Mouse (Mus musculus) spleen, adult 12 weeks (tissue): ENCODE measurements around the gene Sh3pxd2a.

Experiments
- DNase-seq: peaks from one replicate; pipeline ENCODE4 v3.0.0; 2022; ENCODE audit warnings: low spot score

Gene Sh3pxd2a

DNA sequence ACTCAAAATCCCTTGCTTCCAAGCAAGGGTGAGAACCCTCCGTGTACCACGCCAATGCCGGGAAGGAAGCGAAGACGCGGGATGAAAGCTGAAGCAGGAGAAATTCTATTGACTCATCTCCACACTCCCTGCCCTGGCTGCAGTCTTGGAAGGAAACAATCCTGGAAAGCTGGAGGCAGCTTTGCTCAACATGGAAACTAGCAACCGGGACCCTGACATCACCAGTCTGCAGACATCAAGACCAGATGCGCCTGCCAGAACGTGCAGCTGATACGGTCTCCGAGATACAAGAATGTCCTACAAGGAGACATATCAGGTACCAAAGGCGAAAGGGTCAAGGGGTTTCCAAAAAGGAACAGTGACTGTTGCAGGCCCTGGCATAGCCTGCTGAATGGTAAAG, 154.4 kb downstream of the Sh3pxd2a start:
- no peak for DNase-seq

DNA sequence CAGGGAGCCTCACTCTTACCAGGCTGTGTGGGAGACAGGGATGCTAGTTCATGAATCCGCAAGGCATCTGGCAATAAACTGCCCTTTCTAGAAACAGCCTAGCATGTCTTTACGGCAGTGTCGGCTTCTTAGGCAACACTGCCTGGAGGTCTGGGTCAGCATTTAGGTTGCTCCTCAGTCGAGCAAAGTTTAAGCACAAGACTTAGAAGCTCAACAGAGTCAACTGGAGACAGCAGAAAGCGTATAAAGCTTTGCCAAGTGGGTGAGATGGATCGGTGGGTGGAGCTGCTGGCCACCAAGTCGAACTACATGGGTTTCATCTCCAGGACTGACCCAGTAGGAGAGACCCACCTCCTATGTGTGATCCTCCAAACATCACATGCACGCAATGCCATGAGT, 157.3 kb downstream of the Sh3pxd2a start:
- DNase-seq = no peak

DNA sequence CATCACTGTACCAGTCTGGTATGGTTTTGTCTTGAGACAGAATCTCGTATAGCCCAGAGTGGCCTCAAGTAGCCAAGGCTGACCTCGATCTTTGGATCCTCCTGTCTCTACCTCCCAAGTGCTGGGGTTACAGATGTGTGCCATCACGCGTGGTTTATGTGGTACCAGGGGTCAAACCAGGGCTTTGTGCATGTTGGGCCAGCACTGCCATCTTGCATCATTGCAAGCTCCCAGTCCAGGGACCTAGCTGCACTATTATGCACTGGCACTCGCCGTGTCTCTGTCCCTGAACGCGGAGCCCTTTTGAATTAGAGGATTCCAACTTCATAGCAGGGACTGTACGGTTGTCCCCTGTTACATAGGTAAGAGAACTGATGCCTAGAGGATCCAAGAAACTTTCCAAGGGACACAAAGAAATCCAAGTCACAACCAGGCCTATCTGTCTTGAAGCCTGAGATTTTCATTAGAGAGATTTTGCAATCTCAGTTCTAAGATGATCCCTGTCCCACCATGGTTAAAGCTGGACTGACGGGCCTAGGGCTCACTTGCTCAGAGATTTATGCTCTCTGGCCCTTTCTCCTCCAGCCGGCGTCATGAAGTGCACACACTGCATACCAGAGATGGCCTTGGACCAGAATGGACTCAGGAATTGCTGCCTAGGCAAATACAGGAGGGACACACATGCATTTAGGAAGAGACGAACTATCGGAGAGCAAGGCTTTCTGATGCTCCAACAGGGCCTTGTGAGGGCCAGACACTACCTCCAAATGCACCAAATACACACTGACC, 157.9 kb downstream of the Sh3pxd2a start:
- no peak for DNase-seq

DNA sequence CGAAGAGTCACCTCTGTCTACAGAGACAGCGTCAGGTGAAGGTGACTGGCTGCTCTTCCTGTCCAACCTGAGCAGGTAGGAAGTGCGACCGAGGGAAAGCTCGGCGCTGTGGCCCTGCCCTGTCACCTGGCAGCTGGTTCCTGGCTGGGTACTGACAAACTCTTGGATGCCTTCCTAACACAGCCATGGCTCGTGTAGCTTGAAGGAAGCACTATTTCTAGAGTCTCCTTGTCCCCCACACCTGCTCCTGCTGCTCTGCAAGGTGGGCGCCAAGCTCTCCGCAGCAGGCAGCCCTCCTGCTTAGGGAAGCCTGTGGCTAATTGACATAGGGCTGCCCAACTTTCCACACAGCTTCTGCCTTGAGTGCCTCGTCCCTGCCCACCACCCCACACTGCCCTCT, 158.8 kb downstream of the Sh3pxd2a start:
- DNase-seq = no peak

DNA sequence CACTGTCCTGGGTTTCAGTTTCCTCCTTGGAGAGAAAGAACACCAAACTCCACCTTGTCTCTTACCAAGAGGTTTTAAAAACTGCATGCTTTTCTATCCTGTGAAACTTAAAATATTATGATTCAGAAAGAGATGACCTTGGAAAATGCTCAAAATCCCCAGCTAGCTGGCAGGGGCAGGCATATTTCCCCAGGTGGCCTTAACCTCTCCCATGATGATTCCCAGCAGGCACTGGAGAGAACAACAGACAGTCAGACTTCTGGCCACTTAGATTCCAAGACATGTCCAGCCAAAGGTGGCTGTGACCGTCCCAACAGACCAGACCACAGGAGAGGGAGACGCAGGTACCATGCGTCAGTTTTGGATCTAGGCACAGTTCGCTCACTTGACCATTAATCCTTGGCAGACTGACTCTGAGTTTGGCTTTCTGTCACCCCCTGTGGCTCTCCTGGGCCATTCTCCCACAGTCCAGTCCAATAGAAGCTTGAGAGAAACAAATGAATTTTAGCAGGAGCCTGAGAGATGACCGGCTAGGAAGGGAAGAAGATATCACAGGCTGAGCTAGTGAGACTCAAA, 159.9 kb downstream of the Sh3pxd2a start:
- no peak for DNase-seq

DNA sequence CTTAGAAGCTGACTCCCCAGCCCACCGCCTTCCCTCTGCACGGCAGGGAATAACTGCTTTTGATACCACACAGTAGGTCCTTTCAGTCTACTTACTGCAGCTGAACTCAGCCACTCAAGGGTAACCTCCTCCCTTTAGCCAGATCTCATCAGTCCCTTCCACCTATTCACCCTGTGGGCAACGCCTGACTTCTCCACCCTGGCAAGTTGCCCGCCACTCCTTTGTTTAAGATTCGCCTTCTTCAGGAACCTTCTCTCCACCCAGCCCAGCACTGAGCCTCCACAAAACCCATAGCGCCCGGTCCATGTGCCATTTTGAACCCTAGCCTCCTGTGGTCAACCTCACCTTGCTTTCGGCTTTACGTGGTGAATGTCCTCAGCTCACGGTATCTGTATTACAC, 161.1 kb downstream of the Sh3pxd2a start:
- no peak for DNase-seq

DNA sequence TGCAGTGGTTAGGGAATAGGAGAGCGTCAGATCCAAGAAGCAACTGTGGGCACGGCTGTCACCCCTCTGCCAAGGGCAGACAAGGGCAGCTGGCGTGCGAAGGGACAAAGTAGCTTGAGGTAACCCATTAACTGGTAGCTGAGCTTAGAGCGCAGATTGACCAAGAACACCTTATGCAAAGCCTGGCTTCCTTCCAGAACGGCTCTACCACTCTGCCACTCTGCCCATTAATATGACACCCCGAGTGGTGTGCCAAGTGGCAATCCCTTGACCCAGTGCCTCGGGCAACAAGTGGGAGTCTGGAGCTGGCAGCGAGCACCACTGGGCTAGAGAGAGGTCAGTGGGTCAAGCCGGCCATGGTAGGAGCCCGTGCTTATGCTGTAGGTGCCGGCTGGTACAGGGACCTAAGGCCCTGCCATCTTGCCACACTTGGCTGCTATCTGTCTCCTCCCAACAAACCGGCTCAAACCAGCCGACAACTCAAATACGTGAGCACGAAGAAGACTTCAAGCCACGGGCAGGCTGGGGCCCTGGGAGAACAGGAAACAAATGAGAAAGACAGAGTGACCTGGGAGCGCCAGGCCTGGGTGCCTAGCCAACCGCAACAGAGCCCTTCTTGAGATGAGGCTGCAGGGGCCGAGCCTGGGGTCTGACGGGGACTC, 161.9 kb downstream of the Sh3pxd2a start:
- DNase-seq = no peak

DNA sequence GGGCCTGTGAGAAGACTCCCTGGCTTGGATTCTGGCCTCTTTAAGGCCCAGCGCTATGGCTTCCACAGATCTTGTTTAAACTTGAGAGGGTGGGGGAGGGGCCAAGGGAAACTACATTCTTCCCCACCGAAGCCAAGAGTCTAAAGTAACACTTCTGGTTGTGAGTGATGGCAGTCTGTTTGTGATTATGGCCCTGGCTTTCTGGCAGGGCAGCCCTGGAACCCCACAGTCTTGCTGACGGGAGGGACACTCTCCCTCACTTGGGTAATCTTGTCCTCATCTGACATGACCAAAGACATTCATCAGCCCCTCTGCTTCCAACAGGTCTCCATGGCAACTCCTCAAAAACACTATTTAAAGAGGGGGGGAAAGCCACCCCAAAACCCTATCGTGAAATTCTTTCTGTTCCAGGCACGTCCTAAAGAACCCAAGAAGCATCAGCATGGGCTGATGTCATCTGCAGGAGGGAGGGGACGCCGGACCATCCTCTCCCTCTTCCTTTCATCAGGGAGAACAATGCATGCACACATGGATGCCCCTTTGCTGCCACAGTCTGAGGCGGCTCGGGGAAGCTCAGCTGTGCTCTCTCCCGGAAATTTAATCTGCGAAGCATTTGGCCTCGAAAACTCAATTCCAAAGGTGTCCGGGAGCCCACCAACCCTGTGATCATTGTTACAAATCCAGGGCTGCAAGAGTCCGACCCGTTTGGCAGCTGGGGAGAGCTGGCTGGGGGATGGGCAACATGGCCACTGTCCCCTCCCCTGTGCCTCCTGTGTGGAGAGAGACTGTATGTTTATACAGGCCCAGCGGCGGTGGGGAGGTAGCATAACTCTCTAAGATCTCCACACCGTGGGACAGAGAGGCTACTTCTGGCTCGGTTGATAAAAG, 162.7 kb downstream of the Sh3pxd2a start:
- no peak for DNase-seq

DNA sequence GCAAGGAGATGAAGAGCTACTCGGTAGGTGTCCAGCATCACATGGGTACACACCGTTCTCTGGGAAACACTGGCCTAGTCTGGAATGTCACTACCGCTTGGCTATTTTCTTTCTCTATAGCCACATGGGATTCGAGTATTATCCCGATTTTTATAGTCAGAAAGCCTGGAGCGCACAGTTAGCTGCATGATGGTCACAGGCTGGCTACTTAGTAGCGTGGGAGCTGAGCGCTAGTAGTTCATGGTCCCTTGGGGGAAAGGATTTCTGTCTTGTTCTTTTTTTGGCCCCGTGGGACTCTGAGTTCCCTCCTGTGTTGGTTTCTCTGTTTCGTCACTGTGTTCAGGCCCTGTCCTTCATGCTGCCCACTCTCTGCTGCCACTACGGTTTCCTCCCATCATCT, 166.1 kb downstream of the Sh3pxd2a start:
- DNase-seq = no peak

DNA sequence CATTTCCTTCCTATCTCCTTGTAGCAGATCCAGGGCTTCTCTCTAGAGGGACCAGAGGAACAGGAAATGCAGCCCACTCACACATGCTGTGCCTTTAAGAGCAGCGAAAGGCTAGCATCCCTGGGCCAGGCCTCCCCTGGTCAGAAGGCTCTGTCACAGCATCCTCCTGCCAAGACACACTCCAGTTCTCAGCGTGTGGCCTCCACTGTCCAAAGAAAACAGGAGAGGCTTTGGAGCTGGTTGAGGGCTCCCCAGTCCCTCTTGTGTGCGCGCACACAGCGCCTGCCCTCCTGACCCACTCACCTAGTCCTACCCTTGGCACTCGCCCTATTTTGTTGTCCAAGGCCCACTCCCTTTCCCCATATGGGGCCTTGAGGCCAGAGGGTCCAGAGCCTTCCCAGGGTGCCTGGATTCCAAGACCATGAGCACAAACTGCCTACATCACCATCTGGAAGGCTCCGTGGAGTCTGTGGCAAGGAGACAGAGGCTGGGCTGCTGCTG, 171.7 kb downstream of the Sh3pxd2a start:
- DNase-seq = no peak

DNA sequence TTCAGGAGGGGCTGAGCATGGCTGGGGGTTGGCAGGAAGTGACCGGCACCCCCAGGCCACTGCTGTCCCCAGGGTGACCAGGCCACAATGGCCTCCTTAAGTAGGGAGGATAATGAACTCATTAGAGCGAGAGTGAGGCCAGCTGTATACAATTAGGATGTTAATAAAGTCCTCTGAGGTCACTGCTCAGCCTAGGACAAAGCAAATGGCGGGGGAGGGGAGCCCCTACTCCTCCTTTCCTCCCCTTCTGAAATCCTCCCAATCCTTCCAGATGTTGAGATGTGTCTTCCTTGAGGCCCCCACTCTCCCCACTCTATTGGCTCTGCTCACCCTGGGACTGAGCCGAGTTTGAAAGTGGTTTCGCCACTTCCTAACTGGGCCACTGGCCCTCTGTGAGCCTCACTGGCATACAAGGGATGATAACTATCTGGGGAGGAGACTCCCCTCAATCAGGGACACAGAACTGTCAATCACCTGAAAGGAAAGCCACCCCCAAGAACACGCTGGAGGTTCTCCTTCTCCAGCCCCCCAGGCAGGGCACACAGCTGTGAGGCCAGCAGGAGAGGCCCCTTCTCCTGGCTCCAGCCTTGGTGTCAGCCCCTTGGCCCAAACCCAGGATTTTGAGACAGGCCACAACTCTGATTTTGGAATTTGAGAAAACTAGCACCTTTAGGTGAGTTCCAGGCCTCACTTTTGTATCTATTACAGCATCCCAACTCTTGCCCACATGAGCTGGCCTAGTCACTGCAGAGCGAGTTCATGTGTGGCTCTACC, 172.7 kb downstream of the Sh3pxd2a start:
- DNase-seq = no peak

DNA sequence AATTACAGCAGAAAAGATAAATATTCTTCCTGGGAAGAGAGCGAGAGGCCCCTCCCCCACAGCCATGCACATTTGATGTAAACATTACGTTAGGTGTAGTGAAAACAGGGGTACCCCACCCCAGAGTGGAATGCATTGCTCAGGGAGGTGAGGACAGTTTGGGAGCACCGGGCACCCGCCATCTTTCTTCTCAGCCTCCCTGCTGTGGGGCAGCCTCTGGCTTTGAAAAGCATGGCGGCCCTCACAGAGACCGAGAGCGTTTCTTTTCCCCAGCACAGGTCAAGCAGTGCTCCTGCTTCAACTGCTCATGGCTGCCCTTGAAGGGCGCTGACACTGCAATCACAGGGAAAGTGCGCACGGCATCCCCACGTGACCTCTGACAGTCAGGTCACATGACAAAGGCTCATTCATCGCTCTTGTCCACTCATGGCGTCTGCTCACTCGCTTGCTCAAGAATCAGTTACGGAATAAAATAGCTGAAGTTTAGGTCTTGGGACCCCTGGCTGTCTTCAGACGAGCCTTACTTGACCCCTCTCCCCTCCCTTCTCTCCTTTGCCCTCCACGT, 177.2 kb downstream of the Sh3pxd2a start:
- DNase-seq = no peak

DNA sequence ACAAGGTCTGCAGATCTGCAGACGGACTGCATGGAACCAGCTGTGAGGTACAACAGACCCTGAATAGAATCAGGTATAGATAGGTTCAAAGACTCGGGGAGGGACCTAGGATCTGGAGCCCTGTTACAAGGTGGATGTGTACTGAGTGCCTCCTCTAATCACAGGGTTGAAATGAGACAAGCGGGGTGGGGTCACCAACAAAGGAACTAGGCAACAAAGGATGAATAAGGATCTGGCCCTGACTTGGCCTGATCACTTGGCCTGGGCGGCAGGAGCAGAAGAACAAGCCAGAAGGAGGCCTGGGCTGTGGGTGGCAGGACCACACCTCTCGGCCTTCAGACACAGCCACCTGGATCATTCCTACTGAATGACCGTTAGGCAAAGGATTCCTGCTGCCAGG, 178.6 kb downstream of the Sh3pxd2a start:
- DNase-seq = no peak

DNA sequence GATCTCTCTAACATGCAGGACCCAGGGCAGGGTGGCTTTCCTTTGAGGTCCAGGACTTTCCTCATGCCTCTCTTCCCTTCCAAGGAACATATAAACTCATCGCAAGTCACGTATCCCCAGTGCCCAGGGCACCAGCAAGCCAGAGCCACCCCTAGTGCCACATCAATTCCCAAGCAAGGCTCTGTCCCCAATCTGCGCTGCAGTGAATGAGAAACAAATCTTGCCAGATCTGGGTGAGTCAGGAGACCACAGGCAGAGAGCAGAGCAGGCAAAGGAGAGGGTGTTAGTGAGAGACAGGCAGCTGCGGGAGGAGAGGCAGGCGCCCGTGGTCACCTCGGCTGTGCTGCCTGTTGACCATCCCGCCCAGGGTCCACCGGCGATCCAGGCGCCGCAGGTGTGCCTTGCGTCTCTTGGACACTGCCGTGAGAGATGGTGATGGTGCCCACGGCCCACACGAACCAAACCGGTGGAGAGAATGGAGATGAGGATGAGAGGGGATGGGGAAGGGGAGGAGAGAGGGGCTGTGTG, 181.4 kb downstream of the Sh3pxd2a start:
- DNase-seq = no peak

DNA sequence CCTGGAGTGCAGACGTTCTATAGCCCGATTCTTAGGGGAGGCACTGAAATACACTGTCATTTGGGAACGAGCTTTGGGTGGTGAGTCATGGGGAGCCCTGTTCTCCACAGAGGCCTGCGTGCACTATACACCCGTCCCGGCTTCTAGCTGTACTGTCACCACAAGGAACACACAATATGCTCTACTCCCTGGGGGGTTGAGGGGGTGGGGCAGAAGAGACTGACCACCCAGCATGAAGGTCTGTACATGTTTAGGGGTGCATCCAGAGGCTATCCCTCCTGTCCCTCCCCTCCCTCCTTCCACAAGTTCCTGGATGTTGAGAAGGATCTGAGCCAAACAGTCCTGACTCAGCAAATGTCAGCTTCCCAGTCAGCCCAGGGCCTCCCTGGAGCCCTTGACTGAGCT, 182.1 kb downstream of the Sh3pxd2a start:
- DNase-seq = no peak

DNA sequence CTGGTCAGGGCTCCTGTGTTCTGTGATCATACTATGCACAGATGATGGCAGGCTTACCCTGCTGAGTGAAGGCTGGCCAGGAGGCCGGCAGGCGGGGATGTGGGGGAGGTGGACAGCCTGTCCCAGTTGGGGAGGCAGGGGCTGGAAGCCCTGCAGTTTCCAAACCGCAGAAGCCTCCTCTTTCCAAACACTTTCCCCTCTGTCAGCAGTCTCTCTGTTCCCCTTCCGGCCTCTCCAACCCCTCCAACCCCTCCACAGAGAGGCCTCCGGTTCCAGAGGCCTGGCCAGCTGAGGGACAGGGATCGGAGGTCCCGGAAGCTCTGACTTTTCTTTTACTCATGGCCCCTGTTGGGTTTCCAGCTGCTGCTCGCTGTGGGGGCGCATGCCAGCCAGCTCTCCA, 183.3 kb downstream of the Sh3pxd2a start:
- DNase-seq = no peak

DNA sequence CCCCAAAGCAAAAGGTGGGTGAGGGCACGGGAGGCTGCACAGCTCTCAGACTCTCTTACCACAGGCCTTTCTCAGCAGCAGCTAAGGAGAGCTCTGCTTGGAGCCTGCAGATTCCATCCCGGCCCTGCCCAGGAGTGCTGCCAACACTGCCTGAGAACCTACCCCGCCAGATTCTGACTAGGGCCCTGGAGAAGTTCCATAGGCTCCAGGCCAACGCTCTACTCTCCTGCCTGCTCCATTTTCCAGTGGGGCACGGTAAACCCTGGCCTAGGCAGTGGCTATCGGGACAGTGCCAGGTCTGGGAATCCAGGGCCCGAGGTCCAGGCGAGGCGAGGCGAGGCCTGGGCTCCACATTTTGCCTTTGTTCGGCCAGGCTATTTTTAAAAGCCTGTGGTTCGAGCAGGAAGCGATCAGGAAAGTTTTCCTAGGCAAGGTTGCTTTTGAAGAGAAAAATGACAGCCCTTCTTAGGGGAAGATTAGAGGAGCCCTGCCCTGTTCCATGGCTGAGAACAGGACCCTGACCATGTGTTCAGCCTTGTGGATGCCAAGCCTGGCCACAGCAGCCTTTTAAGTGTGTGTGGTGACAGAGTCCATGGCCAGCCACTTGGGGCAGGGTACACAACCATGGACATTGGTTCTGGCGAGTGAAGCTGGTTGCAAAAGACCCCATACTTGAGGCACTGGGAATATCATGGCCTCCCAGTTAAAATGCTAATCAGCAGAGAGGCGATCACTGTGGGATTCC, 184.2 kb downstream of the Sh3pxd2a start:
- no peak for DNase-seq

DNA sequence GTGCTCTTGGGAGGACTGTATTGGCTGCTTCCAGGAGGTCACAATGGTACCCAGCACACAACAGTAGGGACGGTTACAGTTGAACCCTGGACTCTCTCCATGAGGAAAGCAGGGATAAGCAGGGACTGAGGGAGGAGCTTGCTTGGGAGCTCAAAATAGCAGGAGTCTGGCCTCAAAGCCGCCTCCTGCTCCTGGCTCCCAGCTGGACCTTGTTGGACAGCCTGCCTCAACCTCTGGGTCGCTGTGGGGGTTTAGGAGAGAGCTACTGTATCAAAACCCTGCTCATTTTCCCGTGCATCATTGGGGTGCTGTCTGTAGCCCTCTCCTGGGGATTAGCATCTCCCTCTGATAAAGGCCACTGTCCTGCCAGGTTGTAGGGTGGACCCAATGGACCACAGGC, 184.8 kb downstream of the Sh3pxd2a start:
- DNase-seq = no peak

DNA sequence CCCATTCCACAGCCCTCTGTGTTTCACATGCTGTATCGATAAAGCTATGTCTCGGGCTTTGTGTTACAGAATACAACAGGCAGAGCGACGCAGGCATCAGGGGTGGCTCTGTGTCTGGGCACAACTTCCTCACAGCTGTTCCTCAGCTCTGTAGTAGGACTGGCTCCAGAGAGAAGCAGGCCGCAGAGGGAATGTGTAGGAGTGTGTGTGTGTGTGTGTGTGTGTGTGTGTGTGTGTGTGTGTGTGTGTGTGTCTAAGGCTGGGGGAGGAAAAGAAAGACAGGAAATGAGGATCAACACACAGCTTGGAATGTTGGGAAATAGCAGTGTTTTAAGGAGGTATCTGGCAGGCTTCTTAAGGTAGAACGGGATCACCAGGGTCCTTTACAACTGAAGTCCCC, 187.5 kb downstream of the Sh3pxd2a start:
- no peak for DNase-seq

DNA sequence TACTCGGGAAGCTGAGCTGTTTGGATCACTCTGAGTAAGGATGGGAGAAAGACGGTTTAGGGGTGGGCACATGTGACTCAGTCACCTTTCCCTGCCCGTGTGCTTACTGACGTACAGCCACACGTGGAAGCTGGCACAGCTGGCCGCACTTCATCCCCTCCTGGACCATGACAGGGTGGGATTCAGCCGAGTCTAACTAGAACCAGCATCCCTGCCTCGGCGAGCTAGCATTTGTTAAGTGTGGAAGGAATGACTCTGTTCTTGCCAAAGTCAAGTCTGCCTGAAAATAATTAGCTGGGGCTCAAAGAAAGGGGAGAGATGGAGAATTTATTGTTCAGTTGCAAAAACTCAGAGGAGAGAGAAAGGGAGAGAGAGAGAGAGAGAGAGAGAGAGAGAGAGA, 193.7 kb downstream of the Sh3pxd2a start:
- DNase-seq = no peak
